Mouse (Mus musculus): ENCODE measurements around the gene Dpm3. TPM values are rescaled to one million over a fixed set of nuclear protein-coding genes. Genes with fewer than 3 reads are reported as not detected.
A peak's percentile ranks its signal among the peaks of the same experiment; 100 is the strongest.

The Dpm3 gene
- total and polyA plus RNA-seq, 2 experiments from 2014 or later = 97.8 to 347 TPM

- DNase-seq (ENCODE audit: low spot score) (no peak), ATAC-seq (no peak)
- Histone ChIP-seq H3K9ac (replicated peaks; ENCODE audit: low read length) (no peak overlapping the region), H3K36me3 (ENCODE audit: insufficient read depth, low read length) (no peaks in the 10 kb centered on the region), H3K4me3 (ENCODE audit: low read length) (no peak overlapping the region), H3K9me3 (ENCODE audit: low read length) (no peaks in the 10 kb centered on the region), H3K27me3 (ENCODE audit: insufficient read depth, low read length) (no peaks in the 10 kb centered on the region), H3K4me2 (ENCODE audit: low read depth, low read length) (no peak overlapping the region), H3K27ac (no peak overlapping the region), H3K4me1 (ENCODE audit: insufficient read depth, low read length) (no peaks in the 10 kb centered on the region)
- 77% methylated on average over 11 of the region's 11 CpGs for WGBS
- TF ChIP-seq CTCF (IDR thresholded peaks at IDR 0.05; ENCODE audit: low read depth) = no peak
Measured at GRCm38 (mm10) chr3:89296761-89297396, 37.7 kb downstream of the Dpm3 start.

DNA sequence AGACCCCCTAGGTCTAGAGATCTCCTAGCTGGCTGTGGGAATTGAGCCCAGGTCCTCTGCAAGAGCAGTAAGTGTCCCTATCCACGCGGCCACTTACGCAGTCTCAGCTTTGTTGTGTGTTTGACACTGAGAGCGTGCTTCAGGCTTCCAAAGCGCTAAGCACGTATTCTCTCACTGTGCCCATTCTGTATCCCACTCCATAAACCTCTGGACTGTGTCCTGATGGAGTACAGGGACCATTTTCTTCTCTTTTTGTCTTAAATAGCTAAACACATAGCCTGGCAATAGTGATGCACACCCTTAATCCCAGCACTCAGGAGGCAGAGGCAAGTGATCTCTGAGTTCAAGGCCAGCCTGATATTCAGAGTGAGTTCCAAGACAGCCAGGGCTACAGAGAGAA lies 39.8 kb downstream of the Dpm3 start:
- no peaks in the 10 kb centered on the region for H3K27me3 ChIP-seq (ENCODE audit: insufficient read depth, low read length)
- no peak overlapping the region for H3K9ac ChIP-seq (replicated peaks; ENCODE audit: low read length)
- no peak for TF ChIP-seq CTCF (IDR thresholded peaks at IDR 0.05; ENCODE audit: low read depth)
- ATAC-seq (no peak), DNase-seq (ENCODE audit: low spot score) (no peak)
- H3K9me3 ChIP-seq (ENCODE audit: low read length) = no peaks in the 10 kb centered on the region
- H3K27ac ChIP-seq = no peak overlapping the region
- 74% methylated on average over 6 of the region's 6 CpGs for WGBS
- H3K4me3 ChIP-seq (ENCODE audit: low read length) = no peak overlapping the region
- no peaks in the 10 kb centered on the region for H3K4me1 ChIP-seq (ENCODE audit: insufficient read depth, low read length)
- no peaks in the 10 kb centered on the region for H3K36me3 ChIP-seq (ENCODE audit: insufficient read depth, low read length)
- no peak overlapping the region for H3K4me2 ChIP-seq (ENCODE audit: low read depth, low read length)

DNA sequence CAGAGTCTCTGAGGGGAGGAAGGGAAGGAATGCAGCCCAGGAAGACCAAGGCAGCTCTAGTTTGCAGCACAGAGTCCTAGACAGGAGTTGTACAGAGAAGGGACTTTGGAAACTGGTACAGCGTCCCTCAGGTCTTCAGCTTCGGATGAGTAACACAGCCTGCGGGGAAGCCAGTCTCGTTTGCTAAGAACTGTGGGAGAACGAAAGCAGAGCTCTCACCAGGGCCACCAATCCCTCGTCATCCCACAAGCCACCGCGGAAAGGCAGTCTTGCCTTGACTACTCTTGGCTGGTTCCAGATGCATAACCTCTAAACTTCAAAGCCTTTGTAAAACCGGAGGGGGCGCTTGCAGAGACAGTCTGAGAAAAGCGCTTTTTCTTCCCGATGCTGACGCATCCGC lies 40.3 kb downstream of the Dpm3 start:
- no peaks in the 10 kb centered on the region for H3K9me3 ChIP-seq (ENCODE audit: low read length)
- DNase-seq (ENCODE audit: low spot score) (peak; percentile 61), ATAC-seq (peak; percentile 67; the same call in 1 of the 2 replicates)
- H3K4me3 ChIP-seq (ENCODE audit: low read length) = peak overlapping the region; percentile 11; the same call in 1 of the 2 replicates
- H3K4me2 ChIP-seq (ENCODE audit: low read depth, low read length) = peak overlapping the region; percentile 44
- H3K27me3 ChIP-seq (ENCODE audit: insufficient read depth, low read length) = no peaks in the 10 kb centered on the region
- H3K9ac ChIP-seq (replicated peaks; ENCODE audit: low read length) = no peak overlapping the region
- TF ChIP-seq CTCF (IDR thresholded peaks at IDR 0.05; ENCODE audit: low read depth) = peak; percentile 35
- no peaks in the 10 kb centered on the region for H3K36me3 ChIP-seq (ENCODE audit: insufficient read depth, low read length)
- H3K4me1 ChIP-seq (ENCODE audit: insufficient read depth, low read length) = no peaks in the 10 kb centered on the region
- 2% methylated on average over 14 of the region's 14 CpGs for WGBS
- no peak overlapping the region for H3K27ac ChIP-seq

GRCm38 (mm10) chr3:89300071-89300470 lies 40.9 kb downstream of the Dpm3 start:
- ATAC-seq (no peak), DNase-seq (ENCODE audit: low spot score) (no peak)
- Histone ChIP-seq H3K36me3 (ENCODE audit: insufficient read depth, low read length) (no peaks in the 10 kb centered on the region), H3K27ac (no peak overlapping the region), H3K4me2 (ENCODE audit: low read depth, low read length) (peak overlapping the region; percentile 44), H3K9me3 (ENCODE audit: low read length) (no peaks in the 10 kb centered on the region), H3K27me3 (ENCODE audit: insufficient read depth, low read length) (no peaks in the 10 kb centered on the region), H3K4me1 (ENCODE audit: insufficient read depth, low read length) (no peaks in the 10 kb centered on the region), H3K4me3 (ENCODE audit: low read length) (no peak overlapping the region), H3K9ac (replicated peaks; ENCODE audit: low read length) (no peak overlapping the region)
- 58% methylated on average over 1 of the region's 1 CpGs for WGBS
- no peak for TF ChIP-seq CTCF (IDR thresholded peaks at IDR 0.05; ENCODE audit: low read depth)

DNA sequence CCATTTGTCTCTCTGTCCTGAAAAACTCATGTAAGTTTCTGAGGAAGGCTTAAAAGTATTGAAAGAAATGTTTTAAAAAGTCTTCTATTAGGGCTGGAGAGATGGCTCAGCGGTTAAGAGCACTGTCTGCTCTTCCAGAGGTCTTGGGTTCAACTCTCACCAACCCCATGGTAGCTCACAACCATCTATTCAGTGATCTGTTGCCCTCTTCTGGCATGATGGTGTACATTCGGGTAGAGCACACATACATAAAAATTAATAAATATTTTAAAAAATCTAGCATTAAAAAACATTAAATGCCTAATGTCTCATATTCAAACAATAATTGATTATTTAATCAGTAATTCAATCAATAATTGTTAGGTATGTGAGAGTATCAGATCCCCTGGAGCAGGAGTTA lies 41.4 kb downstream of the Dpm3 start:
- TF ChIP-seq CTCF (IDR thresholded peaks at IDR 0.05; ENCODE audit: low read depth) = no peak
- H3K36me3 ChIP-seq (ENCODE audit: insufficient read depth, low read length) = no peaks in the 10 kb centered on the region

DNA sequence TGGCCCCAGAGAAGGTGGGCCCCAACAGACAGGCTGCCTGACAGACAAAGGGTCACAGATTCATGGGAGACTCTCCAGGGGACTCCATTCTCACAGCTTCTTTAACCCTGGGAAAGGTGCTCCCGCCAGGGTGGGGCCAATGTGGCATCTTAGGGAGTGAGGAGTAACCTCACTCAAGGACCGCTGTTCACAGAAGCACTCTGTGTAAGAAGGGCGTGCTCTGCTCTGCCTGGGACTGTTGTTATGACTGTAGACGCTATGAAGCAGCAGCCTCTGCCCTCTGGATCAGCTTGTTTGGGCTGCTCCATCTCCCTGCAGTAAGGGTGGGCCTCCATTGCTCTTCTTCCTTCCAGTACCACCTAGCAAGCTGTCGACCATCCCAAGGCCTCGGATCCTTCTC lies 45.3 kb downstream of the Dpm3 start:
- ATAC-seq (no peak), DNase-seq (ENCODE audit: low spot score) (no peak)
- Histone ChIP-seq H3K4me2 (ENCODE audit: low read depth, low read length) (no peak overlapping the region), H3K4me3 (ENCODE audit: low read length) (no peak overlapping the region), H3K9me3 (ENCODE audit: low read length) (no peaks in the 10 kb centered on the region), H3K9ac (replicated peaks; ENCODE audit: low read length) (no peak overlapping the region), H3K27ac (no peak overlapping the region), H3K27me3 (ENCODE audit: insufficient read depth, low read length) (no peaks in the 10 kb centered on the region), H3K4me1 (ENCODE audit: insufficient read depth, low read length) (no peaks in the 10 kb centered on the region), H3K36me3 (ENCODE audit: insufficient read depth, low read length) (no peaks in the 10 kb centered on the region)
- WGBS = 65% methylated on average over 6 of the region's 6 CpGs
- TF ChIP-seq CTCF (IDR thresholded peaks at IDR 0.05; ENCODE audit: low read depth) = no peak

More for the DNA sequence above, 41.4 kb downstream of the Dpm3 start:
- 71% methylated on average over 2 of the region's 2 CpGs for WGBS
- Histone ChIP-seq H3K4me1 (ENCODE audit: insufficient read depth, low read length) (no peaks in the 10 kb centered on the region), H3K27ac (no peak overlapping the region), H3K27me3 (ENCODE audit: insufficient read depth, low read length) (no peaks in the 10 kb centered on the region), H3K4me2 (ENCODE audit: low read depth, low read length) (no peak overlapping the region), H3K9me3 (ENCODE audit: low read length) (no peaks in the 10 kb centered on the region), H3K9ac (replicated peaks; ENCODE audit: low read length) (no peak overlapping the region), H3K4me3 (ENCODE audit: low read length) (no peak overlapping the region)
- no peak for DNase-seq (ENCODE audit: low spot score)
- ATAC-seq = no peak

DNA sequence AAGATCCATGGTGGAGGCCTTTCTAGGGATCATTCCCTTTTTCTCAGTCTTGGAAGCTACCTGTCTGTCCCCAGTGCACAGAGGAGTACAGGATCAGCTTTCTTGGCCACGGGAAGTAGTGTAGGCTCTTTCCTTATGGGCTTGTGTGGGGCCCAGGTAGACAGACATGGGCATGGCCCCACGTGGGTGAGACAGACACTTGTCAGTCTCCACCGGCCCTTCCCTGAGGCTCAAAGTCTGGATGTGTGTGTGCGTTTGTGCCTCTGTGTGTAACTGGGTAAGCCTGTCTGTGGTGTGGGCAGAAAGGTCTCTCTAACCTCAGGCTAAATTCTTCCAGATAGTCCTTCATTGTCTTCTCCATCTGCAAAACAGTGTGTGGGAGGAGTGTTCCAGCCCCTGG lies 45.9 kb downstream of the Dpm3 start:
- no peak for DNase-seq (ENCODE audit: low spot score)
- no peak for ATAC-seq
- no peak for TF ChIP-seq CTCF (IDR thresholded peaks at IDR 0.05; ENCODE audit: low read depth)
- Histone ChIP-seq H3K4me3 (ENCODE audit: low read length) (no peak overlapping the region), H3K9me3 (ENCODE audit: low read length) (no peaks in the 10 kb centered on the region), H3K36me3 (ENCODE audit: insufficient read depth, low read length) (no peaks in the 10 kb centered on the region), H3K27ac (no peak overlapping the region), H3K4me2 (ENCODE audit: low read depth, low read length) (no peak overlapping the region), H3K27me3 (ENCODE audit: insufficient read depth, low read length) (no peaks in the 10 kb centered on the region), H3K4me1 (ENCODE audit: insufficient read depth, low read length) (no peaks in the 10 kb centered on the region), H3K9ac (replicated peaks; ENCODE audit: low read length) (no peak overlapping the region)
- WGBS = 67% methylated on average over 4 of the region's 4 CpGs

All from hindbrain, postnatal 0 days (tissue).